Mouse (Mus musculus) frontal cortex, postnatal 10 days (tissue): Measurements from ENCODE around the gene Ccdc170.
A peak's percentile ranks its signal among the peaks of the same experiment; 100 is the strongest.

Experiments used
- DNase-seq, 2 experiments: peaks; one replicate each; pipeline ENCODE4 v3.0.0; 2022; ENCODE audit warnings: low spot score in 2 of 2, mixed read lengths in 1 of 2

Ccdc170 gene

DNA sequence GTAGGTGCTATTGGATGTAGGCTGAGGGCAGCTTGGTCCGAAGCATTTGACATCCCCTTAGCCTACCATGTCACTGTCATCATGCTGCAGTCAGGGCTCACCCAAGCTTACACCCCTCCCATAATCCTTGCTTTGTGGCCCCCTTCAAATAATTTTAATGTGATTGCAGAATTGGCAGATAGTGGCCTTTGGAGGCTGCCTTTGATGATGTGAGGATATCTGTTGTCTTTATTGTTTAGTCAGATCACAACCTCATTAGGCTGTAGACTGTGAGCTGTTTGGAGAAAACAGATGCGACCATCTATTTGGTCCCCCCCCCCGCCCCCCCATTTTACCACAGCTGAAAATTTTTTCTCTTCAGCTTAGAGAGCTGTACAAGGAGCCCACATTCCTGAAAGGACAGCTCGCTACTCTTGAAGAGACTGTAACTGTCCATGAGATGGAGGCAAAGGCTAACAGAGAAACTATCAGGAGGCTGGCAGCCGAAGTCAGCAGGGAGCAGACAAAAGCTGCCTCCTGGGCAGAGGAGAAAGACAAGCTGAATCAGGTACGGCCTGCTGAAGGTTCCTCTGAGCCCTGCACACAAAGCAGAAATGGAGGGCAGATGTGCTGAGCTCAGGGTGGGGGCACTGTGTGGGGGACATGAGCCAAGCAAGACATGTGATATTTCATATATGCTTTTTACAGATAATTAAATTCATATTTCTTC is 38.2 kb downstream of the Ccdc170 start:
- no peak for DNase-seq

DNA sequence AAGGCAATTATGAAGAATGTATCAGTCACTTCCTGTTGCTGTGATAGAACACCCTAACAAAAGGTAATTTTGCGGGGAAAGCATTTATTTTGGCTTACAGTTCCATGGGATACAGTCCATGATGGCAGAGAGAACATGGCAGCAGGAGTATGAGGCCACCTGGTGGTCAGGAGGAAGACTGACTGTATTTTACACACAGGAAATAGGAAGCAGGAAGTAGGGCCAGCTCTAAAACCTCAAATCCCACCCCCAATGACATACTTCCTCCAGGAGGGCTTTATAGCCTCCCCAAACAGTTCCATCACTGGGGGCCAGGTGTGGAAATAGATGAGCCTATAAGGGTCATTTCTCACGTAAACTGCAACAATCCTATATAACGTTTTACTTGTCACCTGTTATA is 39.8 kb downstream of the Ccdc170 start:
- DNase-seq, result no peak

DNA sequence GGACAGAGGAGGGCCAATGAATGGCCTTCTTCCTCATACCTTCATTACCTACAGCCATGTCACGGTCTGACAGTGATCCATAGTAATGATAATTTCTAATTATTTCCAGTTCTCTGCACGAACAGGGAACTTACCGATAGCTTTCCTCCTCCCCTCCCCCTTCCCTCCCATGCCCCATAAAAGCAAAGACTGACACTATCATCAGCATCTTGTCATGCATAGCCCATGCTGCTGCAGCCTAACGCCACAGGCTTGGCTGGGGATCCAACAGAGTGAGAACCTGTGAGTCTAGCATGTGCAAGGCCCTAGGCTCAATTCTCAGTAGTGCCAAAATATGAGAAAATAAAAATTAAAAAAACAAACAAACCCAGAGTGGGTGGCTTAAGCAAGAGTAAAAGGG is 40.8 kb downstream of the Ccdc170 start:
- DNase-seq, result no peak

GRCm38 (mm10) chr10:4528043-4528442 is 45.7 kb downstream of the Ccdc170 start:
- no peak for DNase-seq

GRCm38 (mm10) chr10:4530638-4531235 is 48.4 kb downstream of the Ccdc170 start:
- no peak for DNase-seq

GRCm38 (mm10) chr10:4531933-4532332 is 49.6 kb downstream of the Ccdc170 start:
- no peak for DNase-seq

DNA sequence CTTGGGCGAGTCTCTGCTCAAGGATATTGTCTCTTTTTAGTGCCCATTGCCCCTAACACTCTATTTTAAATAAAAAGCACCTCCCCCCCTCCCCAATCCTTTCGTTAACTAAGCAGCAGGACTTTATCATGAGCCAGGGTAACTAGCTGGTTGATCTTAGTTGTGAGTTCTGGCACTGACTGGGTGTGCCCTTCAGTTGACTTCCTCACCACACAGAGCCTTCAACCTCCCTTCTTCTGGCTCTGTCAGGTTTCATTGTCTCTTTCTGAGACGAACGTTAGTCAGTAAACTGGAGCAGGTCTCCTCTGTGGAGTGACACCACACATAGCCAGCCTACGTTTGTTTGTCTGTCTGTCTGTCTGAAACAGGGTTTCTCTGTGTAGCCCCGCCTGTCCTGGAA is 50.4 kb downstream of the Ccdc170 start:
- DNase-seq, result no peak

- DNase-seq, result no peak
These were observed 51.6 kb downstream of the Ccdc170 start for GRCm38 (mm10) chr10:4533873-4534272.

DNA sequence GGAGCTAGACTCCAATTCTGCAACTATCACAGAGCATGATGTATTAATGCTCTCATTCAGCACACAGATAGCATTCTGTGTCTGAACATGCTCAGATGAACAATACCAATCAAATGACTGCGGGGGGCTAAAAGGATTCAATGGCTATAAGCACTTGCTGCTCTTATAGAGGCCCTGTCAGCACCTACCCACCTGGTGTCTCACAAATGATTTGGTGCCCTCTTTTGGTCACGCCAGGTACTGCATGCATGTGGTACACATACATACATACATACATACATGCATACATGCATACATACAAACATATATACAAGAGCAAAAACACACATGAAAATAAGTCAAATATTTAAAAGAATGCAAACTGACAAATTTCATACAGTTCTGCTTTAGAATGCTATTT is 63.2 kb downstream of the Ccdc170 start:
- no peak for DNase-seq

GRCm38 (mm10) chr10:4553442-4554119 is 71.3 kb downstream of the Ccdc170 start:
- no peak for DNase-seq

DNA sequence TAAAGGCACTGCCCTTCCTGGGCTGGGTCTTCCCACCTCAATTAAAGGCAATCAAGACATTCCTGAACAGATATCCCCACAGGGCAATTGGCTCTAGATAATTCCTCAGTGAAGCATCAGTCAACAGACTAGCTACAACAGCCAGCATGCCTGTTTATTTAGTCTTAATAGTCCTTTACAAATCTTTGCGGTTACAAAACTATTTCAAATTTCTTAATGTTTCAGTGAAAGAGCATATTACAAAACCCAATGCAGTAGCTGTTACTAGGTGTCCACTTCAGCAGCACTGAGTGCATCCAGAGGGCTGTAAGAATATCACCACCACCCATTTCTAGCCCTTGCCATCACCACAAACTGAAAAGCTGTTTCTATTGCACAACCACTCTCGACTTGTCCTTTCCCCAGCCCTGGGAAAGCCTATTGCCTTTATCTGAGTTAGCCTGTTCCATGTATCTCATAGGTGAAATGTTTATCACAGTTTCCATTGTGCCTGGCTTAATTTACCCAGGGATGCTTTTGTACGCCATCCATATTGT is 74.6 kb downstream of the Ccdc170 start:
- no peak for DNase-seq

- no peak for DNase-seq
These were observed 76.8 kb downstream of the Ccdc170 start for GRCm38 (mm10) chr10:4559132-4559531.

- DNase-seq, result no peak
These were observed 82.8 kb downstream of the Ccdc170 start for GRCm38 (mm10) chr10:4565148-4565547.

GRCm38 (mm10) chr10:4570778-4571177 is 88.5 kb downstream of the Ccdc170 start:
- DNase-seq, result no peak

- DNase-seq, result no peak
These were observed 89.0 kb downstream of the Ccdc170 start for GRCm38 (mm10) chr10:4571304-4571703.

DNA sequence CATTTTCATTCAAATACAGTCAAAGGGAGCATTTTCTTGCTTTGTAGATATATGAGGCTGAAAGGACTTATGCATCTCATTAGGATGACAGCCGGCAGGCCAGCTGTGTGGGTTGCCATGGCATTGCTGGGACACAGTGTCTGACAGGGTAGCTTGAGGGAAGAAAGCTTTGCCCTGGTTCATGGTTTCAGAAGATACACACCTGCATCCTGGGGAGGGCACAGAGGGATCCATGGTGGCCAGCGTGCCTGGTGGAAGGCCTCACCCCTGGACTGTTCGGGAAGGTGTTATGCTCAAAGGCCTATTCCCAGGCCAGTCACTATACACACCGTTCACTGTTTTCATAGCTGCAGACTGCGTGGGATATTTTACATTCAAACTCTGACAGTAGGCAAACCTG is 99.6 kb downstream of the Ccdc170 start:
- DNase-seq, result no peak

- no peak for DNase-seq
These were observed 104.4 kb downstream of the Ccdc170 start for GRCm38 (mm10) chr10:4586691-4587090.

DNA sequence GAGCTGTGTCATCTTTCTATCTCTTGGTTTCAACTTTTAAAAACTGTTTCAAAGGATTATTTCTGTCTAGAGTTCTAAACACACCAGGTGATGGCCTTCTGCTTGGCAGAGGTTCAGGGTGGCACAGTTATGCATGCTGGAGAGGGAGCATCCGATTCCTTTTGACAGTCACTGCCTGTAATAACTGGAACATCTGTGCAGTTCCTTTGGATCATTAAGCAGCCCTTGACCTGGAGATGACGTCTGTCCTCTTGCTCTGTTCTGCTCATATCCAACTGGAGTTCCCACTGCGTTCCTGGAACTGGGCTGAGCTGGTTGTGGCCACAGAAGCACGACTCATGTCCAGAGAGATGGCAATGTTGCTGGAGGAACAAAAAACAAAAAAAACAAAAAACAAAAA is 107.3 kb downstream of the Ccdc170 start:
- no peak for DNase-seq

GRCm38 (mm10) chr10:4590956-4591355 is 108.7 kb downstream of the Ccdc170 start:
- DNase-seq, result no peak

- DNase-seq, result no peak
These were observed 111.5 kb downstream of the Ccdc170 start for GRCm38 (mm10) chr10:4593828-4594227.

DNA sequence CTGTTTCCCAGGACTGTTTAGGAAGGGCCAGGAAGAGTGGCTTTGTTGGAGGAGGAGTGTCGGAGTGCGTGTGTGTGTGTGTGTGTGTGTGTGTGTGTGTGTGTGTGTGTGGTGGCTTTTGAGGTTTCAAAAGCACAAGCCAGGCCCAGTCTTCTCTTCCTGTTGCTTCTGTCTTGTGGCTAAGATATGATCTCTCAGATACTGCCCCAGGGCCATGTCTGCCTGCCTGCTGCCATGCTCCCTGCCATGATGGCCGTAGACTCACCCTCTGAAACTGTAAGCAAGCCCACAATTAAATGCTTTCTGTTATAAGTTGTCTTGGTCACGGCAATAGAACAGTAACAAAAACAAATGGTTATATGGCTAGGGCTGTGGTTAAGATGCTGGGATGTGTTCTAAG is 114.9 kb downstream of the Ccdc170 start:
- no peak for DNase-seq

- DNase-seq, result peak in 1 of 2 experiments; percentile 31
These were observed 116.0 kb downstream of the Ccdc170 start for GRCm38 (mm10) chr10:4598244-4598842.
